Mouse (Mus musculus) naive thymus-derived CD4-positive, alpha-beta T cell, adult 2 months (primary cell): ENCODE measurements around the gene Myo7a.

Experiments used
- DNase-seq: peaks from one replicate; pipeline ENCODE4 v3.0.0-alpha.2; 2011; ENCODE audit warnings: low read depth

Myo7a gene

DNA sequence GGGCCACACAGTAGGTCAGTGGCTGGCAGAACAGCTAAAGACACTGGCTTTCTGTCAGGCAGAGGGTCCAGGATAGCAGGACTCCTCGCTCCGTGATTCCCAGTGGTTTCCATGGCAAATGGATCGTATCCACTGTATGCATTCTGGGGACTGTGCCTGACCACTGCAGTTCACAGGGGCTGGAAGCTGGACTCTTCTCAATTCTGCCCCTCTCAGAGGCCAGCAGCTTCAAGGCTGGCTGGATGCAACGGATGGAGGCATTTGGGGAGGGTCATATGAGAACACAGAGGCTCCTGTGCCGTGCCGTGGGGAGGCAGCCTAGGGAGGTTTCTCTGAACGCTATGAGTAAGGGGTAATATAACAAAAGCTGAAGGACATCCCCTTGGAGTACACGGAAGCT lies 22.9 kb upstream of the Myo7a start:
- no peak for DNase-seq

DNA sequence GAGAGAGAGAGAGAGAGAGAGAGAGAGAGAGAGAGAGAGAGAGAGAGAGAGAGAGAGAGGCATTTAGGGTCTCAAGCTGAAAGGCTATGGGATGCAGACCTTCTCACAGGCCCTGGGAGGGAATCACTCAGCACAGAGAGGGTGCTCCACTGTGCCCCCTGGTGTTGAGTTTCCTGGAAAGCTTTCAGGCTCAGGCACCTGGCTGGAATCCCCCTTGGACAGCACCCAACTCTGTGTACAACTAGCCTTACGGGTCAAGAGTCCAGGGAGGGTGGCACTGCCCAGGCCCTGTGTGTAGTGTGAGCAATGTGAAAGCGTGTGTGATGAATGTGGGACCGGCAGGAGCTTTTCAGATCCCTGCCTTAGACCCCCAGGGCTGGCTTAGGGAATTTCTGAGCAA lies 21.9 kb upstream of the Myo7a start:
- no peak for DNase-seq

DNA sequence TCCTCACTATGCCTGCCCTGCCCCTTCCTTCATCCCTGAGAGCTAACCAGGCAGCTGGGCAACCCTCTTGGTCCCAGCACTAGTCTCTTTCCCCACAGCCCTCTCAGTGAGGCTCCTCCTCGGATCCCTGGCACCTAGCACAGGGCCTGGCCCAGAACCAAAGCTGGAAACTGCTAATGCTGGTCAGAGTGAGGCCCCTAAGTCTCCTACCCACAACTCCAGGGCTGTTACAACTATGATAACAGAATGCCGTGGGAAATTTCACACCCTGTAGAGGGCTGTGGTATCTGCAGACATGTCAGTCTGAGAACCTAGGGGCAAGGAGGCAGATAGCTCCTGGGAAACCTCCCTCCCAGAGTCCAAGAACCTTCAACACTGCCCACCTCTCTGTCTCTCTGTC lies 21.3 kb upstream of the Myo7a start:
- DNase-seq = no peak

DNA sequence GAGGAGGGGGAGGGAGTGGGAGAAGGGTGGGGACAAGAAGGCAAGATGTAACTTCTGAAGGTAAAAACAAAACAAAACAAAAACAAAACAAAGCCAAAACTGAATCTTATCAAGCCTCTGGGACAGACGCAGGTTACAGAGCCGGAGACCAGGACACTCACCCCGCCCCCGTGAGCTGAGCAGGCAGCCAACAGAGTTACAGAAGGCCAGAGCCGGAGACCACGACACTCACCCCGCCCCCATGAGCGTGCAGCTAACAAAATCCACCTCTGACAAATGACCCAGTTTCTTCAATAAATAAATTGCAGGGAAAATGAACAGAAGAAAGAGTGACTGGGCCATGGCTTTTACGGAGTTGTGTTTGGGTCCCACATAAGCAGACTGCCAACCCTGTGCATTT lies 19.9 kb upstream of the Myo7a start:
- no peak for DNase-seq

DNA sequence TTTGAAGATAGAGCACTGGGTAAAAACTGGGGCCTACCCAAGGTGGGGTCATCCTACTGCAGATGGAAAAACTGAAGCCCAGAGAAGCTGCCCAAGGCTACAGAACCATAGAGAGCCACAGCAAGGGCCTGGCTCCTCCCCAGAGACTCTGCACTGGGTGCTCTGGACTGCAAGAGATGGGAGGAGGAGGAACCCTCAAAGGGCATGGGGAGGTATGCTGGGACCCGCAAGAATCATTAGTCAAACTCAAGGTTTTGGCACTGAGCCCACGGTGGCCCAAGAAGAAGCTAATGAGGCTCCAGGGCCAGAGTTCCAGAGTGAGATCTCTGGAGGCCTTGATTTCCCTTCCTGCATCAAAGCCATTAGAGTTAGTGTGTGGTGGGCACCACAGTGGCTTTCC lies 18.7 kb upstream of the Myo7a start:
- DNase-seq = no peak

DNA sequence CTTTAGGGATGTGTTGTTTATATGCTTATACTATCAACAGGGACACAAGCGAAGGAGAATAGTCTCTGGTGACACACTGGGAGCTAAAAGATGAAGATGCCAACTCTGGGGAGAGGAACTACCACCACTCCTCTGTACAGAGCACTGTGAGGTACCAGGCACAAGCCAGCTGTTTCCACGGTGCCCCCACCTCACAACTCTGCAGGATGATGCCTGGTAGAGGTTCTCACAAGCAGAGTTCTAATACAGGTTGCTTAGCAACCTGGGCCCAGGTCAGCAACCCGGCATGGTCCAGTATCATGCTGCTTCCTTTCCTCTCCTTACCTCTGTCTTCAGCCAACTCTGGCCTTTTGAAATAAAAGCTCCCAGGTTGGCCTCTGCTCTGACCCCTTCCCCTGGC lies 18.3 kb upstream of the Myo7a start:
- no peak for DNase-seq

DNA sequence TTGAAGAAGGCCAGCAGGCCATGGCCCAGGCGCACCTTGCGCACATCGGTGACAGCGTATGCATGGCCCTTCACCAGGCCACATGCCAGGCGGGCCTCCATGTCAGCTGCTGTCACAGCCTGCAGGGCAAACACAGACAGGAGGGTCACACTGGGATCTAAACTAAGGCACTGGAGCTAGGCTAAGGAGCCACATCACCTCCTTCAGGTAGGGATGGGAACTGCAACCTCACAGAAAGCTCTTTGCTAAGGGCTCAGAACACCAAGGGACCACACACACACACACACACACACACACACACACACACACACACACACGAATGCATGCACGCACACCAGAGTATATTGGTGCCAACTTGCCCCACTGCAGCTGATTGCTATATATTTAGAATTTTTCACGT lies 12.4 kb upstream of the Myo7a start:
- no peak for DNase-seq

DNA sequence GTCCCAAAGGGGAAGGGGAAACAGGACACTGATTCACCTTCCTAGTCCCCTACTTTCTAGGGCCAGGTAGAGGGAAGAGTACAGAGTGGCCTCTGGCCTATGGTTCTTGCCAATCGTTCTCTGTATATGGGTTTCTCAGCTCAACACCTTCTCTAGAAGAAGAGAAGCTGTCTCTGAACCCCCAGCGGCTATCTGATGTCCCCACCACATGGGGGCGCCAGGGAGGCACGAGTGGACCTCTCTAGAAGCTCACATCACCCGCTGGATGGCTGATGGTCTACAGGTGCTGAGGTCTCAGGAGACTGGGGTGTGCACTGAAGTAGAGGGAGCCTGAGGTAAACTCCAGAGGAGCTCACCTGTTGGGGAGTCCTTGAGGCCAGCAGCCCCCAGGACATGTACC lies 6.1 kb upstream of the Myo7a start:
- DNase-seq = peak; percentile 43

DNA sequence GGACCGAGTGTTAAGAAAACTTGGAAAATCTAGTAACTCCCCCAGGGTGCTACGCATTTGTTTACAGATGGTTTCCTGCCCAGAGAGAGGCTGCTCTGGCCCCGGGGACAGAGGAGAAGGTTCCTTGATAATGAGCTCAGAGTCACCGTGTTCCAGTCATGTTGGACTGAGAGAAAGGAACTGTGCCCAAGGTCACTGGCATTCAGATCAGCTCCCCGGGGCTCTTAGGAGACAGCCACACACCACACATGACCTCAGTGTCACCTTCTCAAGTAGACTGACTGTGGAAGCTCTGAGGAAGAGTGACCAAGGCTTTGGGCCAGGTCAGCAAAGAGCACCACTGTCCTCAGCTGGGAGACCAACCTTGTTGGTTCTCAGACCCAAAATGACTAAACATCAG lies 5.4 kb upstream of the Myo7a start:
- DNase-seq = no peak

DNA sequence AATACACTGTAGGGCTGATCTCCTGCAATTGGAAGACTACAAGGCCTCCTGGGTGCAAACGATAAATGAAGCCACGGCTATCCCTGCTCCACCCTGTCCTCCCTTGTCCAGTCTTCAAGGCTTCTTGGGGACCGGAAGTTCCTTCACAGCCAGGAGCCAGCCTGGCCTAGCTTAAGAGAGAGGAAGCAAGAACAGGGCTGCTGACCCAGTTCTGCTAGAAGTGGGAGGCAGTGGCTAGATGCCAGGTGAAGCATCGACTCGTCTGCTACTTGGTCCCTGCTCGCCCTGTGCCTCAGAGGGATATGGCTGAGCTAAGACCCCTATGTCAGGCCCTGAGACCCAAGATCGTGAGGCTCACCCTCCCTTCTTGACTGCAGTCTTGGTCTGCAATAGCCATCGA lies 2.3 kb upstream of the Myo7a start:
- no peak for DNase-seq

DNA sequence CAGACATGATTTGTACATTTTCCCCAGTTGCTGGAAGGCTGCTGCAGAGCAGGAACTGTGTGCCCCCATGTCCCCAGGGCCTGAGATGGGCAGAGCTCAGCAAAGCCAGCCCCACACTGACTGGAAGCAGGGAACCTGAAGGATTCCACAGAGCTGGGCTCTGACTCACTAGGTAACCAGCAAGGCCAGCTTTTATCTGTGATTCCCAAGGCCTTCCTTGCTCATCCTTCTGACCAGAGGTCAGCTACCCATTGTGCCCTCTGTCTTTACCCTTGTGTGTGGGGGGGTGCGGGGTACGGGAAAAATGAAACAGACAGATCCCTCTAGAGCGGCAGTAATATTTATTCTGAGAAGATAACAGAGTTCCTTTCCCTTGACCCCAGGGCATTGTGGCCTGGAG lies 1.9 kb upstream of the Myo7a start:
- no peak for DNase-seq

DNA sequence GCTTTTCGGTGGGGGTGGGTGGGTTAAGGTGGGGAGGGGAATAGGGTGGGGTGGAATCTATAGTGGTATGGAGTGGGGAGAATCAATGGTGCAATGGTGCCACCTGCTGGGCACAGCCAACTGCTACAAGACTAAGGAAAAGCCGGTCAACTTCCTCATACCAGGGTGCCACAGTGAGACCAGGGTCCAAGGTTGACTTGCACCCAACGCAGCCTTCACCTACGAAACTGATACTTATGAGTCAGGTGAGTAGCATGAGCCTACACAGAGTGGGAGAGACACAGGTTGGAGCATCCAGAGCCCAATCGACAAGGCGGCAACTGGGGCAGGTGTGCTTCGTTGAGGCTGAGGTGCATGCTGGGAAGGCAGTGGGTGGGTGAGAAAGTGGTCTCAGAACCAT lies 1.0 kb upstream of the Myo7a start:
- DNase-seq = peak; percentile 87

DNA sequence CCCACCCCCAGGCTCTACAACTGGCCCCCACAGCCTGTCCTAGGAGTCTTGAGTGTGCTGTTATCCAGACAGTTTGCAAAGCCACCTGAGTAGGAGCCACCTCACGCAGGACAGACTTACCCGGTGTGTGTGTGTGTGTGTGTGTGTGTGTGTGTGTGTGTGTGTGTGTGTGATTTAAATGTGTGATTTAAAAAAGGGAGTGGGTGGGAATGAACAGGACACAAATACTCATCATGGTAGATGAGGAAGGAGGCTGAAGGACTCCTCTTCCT lies 573 bp upstream of the Myo7a start:
- DNase-seq = no peak

DNA sequence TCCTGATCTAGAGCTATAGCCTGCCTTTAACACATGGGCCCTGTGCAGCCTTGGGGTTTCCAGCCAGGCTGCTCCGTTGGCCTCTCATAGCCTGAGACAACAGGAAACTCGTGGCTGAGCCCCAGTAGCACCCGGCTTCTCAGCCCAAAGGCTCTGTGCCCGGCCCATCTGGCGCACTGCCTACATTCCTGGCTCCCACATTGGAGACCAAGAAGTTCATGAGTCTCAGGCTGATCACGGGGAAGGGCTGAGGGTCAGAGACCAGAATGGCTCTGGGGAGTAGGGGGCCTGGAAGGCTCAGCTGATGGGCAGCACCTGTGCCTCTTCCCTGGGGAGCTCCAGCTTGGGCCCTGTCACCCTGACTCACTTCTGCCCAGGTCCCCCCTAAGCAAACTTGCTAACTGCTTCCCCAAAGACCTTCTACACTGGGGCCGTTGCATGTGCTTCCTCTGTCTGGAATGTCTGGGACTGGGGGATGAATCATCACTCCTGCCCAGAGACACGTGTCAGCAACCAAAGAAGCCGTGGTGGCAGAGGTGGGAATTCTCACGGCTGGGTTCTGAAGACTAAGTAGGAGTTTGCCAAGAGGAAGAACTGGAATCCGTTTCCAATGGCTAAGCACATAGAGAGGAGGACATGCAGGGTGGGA lies 2.2 kb downstream of the Myo7a start:
- no peak for DNase-seq

DNA sequence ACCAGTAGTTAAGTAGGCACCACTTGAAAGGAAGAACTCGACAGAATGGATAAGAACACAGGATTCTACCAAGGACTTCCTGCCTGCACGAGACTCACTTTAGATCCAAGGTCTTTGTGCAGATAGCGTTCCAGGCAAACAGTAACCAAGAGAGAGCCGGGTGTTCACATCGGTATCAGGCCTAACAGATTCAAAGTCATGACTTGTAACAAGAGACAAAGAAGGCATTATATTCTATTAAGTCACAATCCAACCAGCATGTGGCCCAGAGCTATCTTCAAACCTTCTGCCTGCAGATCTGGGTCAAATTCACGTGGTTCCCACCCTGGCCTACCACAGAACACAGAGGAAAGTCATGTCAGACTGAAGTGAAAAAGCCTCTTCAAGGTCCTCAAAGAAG lies 4.7 kb downstream of the Myo7a start:
- DNase-seq = no peak

DNA sequence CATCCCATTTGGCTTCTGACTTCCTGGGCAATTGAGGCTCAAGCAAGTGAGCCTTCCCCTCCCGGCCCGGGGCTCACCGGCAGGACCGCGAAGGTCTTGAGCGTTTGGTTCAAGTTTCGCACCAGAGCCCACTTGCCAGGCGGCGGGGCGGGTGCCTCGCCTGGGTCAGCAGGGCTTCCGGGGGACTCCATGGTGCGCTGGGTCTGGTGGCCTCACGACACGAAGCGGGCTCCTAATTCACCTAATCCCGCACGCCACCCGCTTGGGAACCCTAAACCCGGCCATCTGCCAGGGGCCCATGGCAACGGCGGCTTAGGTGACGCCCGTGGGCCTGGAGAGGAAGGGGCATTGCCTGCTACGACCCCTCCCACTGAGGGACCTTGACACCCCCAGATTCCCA lies 8.1 kb downstream of the Myo7a start:
- no peak for DNase-seq

DNA sequence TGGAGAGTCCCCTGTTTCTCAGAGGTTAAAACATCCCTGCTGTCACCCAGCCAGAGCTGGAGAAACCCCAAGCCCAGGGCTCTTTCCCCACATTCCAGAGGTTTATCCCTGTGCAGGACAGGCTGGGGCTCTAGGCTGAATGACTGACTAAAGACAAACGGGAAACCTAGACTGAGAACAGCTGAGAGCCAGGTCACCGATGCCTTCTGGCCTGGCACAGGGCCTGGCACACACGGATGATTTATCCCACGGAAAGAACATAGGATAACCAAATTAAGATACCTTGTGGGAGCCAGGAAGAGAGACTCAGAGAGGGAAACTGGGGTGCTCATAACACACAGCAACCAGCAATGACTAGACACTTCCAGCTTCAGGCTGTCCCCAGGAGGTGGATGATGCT lies 9.6 kb downstream of the Myo7a start:
- no peak for DNase-seq

DNA sequence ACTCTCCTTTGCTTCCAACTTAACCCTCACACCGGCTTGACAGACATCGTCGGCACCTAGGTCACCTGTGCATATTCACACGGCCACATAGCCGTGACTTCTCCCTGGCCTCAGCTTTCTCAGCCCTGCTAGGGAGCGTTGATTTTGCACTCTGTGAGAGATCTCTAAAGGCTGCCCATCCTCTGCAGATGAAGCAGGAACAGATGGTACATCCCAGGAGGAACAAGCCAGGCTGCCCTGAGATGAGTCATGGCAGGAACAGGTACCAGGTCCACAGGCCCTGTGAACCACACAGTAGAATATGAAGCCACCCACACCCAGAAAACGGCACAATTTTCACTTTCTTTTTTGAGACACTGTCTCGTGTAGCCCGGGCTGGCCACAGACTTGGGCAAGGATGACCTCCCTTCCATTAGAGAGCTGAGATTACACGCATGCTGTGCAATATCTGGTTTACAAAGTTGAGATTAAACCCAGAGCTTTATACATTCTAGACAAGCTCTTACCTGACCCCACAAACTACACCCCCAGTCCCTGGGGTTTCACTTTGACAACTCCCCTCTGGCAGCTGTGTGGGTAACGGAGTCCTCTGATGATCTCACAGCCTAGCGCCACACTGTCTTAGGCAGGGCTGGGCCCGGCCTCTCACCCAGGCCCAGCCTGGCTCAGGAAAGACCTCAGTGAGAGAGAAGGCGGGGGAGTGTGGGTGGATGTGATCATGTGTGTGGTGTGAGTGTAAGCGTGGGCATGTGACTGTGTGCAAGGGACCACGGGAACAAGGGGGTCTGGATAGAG lies 10.5 kb downstream of the Myo7a start:
- DNase-seq = peak; percentile 32

DNA sequence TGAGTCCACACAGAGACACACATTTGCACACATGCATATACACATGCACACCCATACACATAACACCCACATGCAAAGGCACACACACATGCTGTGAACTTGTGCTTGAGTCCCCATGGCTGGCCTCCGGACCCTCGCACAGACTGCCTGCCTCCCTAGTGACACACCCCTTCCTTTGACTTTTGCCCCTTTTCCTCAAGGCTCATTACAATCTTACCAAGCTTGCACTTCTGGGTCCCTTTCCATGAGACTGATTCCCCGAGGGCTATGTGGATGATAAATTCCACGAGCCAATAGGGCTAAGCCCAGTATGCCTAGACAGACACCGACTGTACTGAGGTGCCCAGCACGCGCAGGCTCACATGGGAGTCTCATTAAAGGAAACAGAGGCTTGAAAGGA lies 13.1 kb downstream of the Myo7a start:
- DNase-seq = no peak

DNA sequence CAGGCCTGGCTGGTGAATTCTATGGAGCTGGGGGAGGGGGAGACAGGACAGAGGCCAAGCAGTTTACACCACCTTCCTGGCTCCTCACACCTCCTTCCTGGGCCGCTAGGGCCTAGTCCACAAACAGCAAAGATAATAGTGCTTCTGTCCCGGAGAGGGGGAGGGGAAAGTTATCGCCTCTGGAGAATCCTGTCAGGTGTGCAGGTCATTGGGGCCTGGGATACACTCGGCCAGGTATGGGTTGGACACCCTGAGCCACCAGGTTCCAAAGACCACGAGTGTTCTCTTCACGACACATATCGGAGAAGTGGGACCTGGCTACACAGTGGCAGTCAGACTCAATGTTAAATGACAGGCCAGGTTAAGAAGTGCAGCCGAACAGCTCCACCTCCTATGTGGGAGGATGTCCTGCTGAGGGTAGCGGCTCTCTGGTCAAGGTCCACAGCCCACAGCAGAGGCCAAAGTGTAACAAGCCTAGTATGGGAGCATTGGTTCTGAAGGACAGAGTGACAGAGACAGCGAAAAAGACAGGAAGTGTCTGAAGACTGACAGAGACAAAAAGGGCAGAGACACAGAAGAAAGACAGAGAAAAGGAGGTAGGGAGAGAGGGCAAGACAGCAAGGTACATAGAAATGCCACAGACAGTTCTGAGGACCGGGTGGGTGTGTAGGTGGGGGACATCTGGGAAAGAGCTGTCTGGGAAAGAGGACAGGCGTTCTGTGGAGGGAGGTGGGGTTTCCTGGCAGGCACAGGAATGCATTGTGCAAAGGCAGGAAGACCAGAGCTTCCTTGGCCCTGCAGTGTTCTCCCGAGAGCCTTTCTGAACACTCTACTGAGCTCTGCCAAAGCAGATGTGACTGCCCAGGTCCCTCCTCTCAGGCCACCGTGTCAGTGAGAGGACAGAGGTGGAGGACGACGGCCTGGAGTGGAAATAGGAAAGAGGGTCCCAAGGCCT lies 14.6 kb downstream of the Myo7a start:
- DNase-seq = no peak

DNA sequence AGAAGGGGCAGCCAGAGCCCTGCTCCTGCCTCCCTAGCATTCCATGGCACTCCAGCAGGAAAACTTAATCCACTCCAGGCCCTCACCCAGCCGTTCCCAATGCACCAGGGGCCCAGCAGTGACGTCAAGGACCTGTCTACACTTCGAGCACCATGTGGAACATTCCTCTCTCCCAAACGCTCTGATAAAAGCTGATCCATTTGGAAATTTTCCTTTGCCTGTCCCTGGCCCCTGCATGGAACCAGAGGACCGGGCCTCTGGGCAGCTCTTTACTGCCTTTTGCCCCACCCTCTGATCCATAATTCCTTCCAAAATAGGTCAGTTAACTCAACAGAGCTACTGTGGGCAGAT lies 15.4 kb downstream of the Myo7a start:
- no peak for DNase-seq

DNA sequence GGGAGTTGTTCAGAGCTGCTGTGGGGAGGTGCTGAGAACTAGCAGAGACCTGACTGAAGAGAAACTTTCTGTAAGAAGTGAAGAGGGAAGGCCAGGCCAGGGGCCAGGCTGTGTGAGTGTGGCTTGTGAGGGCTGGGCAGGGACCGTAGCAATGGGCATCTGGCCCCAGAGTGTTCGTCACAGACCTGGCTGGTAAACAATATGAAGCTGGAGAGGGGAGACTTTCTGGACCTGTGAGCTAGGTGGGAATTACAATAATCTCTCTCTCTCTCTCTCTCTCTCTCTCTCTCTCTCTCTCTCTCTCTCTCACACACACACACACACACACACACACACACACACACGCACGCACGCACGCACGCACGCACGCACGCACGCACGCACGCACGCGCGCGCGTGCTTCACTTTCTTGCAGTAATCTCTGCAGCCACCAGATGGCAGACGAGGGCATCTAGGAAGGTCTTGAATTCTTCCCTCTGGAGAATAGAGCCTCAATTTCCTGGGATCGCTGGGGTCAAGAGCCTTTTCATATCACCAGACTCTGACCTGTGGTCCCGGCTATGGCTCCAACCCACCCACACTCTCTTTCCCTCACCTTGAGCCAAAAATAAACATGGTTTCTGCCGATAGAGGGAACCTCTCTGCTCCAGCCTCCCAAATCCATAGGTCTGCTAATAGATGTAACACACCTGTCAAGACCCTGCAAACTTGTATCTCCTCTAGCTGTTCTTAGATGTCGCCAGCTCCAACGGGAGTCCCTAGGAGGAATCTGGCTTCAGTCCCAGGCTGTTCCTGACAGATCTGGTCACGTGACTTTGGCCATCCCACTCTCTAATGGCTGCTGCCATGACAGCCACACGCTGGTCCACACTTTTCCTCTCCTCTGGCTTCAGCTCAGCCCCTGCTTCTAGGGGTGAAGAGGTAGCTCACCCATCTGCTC lies 16.1 kb downstream of the Myo7a start:
- DNase-seq = peak; percentile 90
